ENCODE assay signal across 23 mouse cellular contexts in genomic region chr16:70160539-70160938, GRCm38 (mm10).
DNase-seq lines count a peak whose midpoint lies in the region; TF ChIP-seq lines count a peak whose summit lies in the region.
"Had no signal": no experiment of that assay in that cellular context is flagged by ENCODE, and none has a peak within 500 bp of the region (broad histone marks: within the 10 kb centered on the region; RNA-seq: fewer than 3 reads in every experiment).

No protein-coding gene starts in this region.

- H3K27ac ChIP-seq in gastrocnemius, adult 2 months, result no peak overlapping the region
- no peak overlapping the region for H3K27ac ChIP-seq in left cerebral cortex, adult 2 months
- no peak overlapping the region for H3K27ac ChIP-seq in thymus, adult 2 months (ENCODE audit: control insufficient read depth, insufficient read depth, low read length)
- H3K27ac ChIP-seq: embryonic facial prominence, embryonic 15.5 days; heart, embryonic 10.5 days; hindbrain, embryonic 15.5 days; intestine, embryonic 15.5 days; limb, embryonic 10.5 days; midbrain, embryonic 15.5 days; neural tube, embryonic 15.5 days had no signal

- H3K4me1 ChIP-seq in thymus, adult 2 months (replicated peaks; ENCODE audit: control insufficient read depth, insufficient read depth, low read length), result no peaks in the 10 kb centered on the region
- H3K4me1 ChIP-seq: embryonic facial prominence, embryonic 15.5 days; heart, embryonic 10.5 days; hindbrain, embryonic 15.5 days; intestine, embryonic 15.5 days; limb, embryonic 10.5 days; megakaryocyte, embryonic 14.5 days; midbrain, embryonic 15.5 days; neural tube, embryonic 15.5 days had no signal

- no peak for DNase-seq in gastrocnemius, adult 2 months
- no peak for DNase-seq in gastrocnemius, postnatal 25 days
- no peak for DNase-seq in left cerebral cortex, adult 2 months (ENCODE audit: extremely low spot score in 1 of 2, low spot score in 2 of 2)
- DNase-seq in left cerebral cortex, postnatal 10 days (ENCODE audit: extremely low spot score in 1 of 2, low spot score in 2 of 2), result no peak
- peak; percentile 18 for DNase-seq in retina, embryonic 14.5 days (ENCODE audit: low spot score)
- no peak for DNase-seq in retina, postnatal 1 day
- DNase-seq in thymus, adult 2 months, result no peak
- DNase-seq: adrenal gland, adult 8-10 months; B cell, adult 2 months; cerebellum, adult 8-10 months; heart, postnatal 4 days; kidney, postnatal 4 days; layer of hippocampus, adult 9-11 months; liver; right cerebral cortex, postnatal 14 days had no signal

- no peak overlapping the region for H3K4me3 ChIP-seq in gastrocnemius, adult 2 months
- H3K4me3 ChIP-seq in left cerebral cortex, adult 2 months, result no peak overlapping the region
- no peak overlapping the region for H3K4me3 ChIP-seq in thymus, adult 2 months (ENCODE audit: control insufficient read depth, insufficient read depth, low read length)
- H3K4me3 ChIP-seq: embryonic facial prominence, embryonic 15.5 days; heart, embryonic 10.5 days; hindbrain, embryonic 15.5 days; intestine, embryonic 15.5 days; limb, embryonic 10.5 days; megakaryocyte, embryonic 14.5 days; midbrain, embryonic 15.5 days; neural tube, embryonic 15.5 days had no signal

- TF ChIP-seq POLR2A in thymus, adult 2 months (IDR thresholded peaks at IDR 0.05; ENCODE audit: control insufficient read depth, extremely low read depth, insufficient read depth, low read length, poor library complexity), result no peak

- H3K27me3 ChIP-seq in thymus, adult 2 months (ENCODE audit: control insufficient read depth, insufficient read depth, low read length), result no peaks in the 10 kb centered on the region
- H3K27me3 ChIP-seq: embryonic facial prominence, embryonic 15.5 days; hindbrain, embryonic 15.5 days; intestine, embryonic 15.5 days; megakaryocyte, embryonic 14.5 days; midbrain, embryonic 15.5 days; neural tube, embryonic 15.5 days had no signal

- H3K36me3 ChIP-seq in thymus, adult 2 months (ENCODE audit: control insufficient read depth, insufficient read depth, low read length), result no peaks in the 10 kb centered on the region
- H3K36me3 ChIP-seq: embryonic facial prominence, embryonic 15.5 days; heart, embryonic 10.5 days; hindbrain, embryonic 15.5 days; intestine, embryonic 15.5 days; limb, embryonic 10.5 days; midbrain, embryonic 15.5 days; neural tube, embryonic 15.5 days had no signal

- 0 out of 2 replicates have a peak, but pooled peaks have one; percentile 2 for TF ChIP-seq CTCF in gastrocnemius, adult 2 months (IDR thresholded peaks at IDR 0.05)
- TF ChIP-seq CTCF in left cerebral cortex, adult 2 months (IDR thresholded peaks at IDR 0.05), result peak; percentile 51
- TF ChIP-seq CTCF in thymus, adult 2 months (IDR thresholded peaks at IDR 0.05; ENCODE audit: borderline replicate concordance, control insufficient read depth, extremely low read depth, insufficient read depth, low read length, poor library complexity), result no peak

- intact Hi-C loops in gastrocnemius, adult 2 months (cut with DNase I), result no loop called here
- intact Hi-C loops in left cerebral cortex, adult 2 months (cut with DNase I), result no loop called here
- intact Hi-C loops in left cerebral cortex, postnatal 10 days (cut with DNase I), result no loop called here
